10 mouse cellular contexts compared by ENCODE assay signal in the genomic region with DNA sequence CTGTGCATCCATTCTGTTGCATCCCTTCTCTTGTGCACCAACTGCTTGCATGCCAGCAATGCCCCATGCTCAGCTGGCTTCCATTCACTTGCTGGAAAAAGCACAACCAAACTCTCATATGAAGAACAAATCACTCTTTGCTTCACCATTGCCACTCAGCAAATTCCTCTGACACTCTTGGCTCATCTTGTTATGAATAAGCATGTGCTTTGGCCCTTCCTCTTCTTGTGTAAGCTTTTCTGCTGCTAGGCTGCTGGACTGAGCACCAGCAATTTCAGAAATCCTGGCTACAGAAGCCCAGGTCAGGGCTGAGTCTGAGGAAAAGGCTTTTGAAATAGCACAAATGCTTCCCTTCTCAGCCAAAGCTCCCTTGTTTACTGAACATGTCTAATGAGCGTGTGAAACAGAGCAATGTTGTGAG. TPM values are rescaled to one million over a fixed set of nuclear protein-coding genes. Genes with fewer than 3 reads are reported as not detected.
DNase-seq lines count a peak whose midpoint lies in the region; ATAC-seq lines count a peak whose summit lies in the region.
"Had no signal": no experiment of that assay in that cellular context is flagged by ENCODE, and none has a peak within 500 bp of the region (broad histone marks: within the 10 kb centered on the region; RNA-seq: fewer than 3 reads in every experiment).

No protein-coding gene starts in this region.

- H3K36me3 ChIP-seq in heart, embryonic 11.5 days (ENCODE audit: control insufficient read depth, insufficient read depth, low read length): no peaks in the 10 kb centered on the region
- H3K36me3 ChIP-seq: liver, embryonic 15.5 days had no signal

- H3K4me1 ChIP-seq in heart, embryonic 11.5 days (ENCODE audit: control insufficient read depth, insufficient read depth, low read length): 0 out of 2 replicates have a peak, but pooled peaks cover 2% of the 10 kb centered on the region
- H3K4me1 ChIP-seq: liver, embryonic 15.5 days had no signal

- no peak overlapping the region for H3K4me3 ChIP-seq in heart, embryonic 11.5 days (ENCODE audit: low read depth, low read length)
- H3K4me3 ChIP-seq: liver, embryonic 15.5 days had no signal

- no peak for ATAC-seq in heart, embryonic 11.5 days (replicated peaks; ENCODE audit: insufficient number of reproducible peaks, low FRiP score, low TSS enrichment)

- DNase-seq in heart, adult 8-10 months (ENCODE audit: low spot score): peak; percentile 34
- peak; percentile 78 for DNase-seq in NIH3T3 (ENCODE audit: low read depth)
- peak; percentile 30 to 52 for DNase-seq in cerebellum, postnatal 25 days
- DNase-seq in layer of hippocampus, postnatal 36 days: peak; percentile 12 to 19
- no peak for DNase-seq in embryo, embryonic 10 days (ENCODE audit: low spot score)
- DNase-seq in right cerebral cortex, adult 2 months (ENCODE audit: low spot score in 2 of 2): no peak
- no peak for DNase-seq in frontal cortex, postnatal 10 days (ENCODE audit: low spot score in 2 of 2)
- DNase-seq: embryo, embryonic 11 days had no signal

- H3K27ac ChIP-seq in heart, embryonic 11.5 days (ENCODE audit: low read depth, low read length): no peak overlapping the region
- H3K27ac ChIP-seq: liver, embryonic 15.5 days had no signal

- H3K4me2 ChIP-seq in heart, embryonic 11.5 days: no peak overlapping the region
- H3K4me2 ChIP-seq: liver, embryonic 15.5 days had no signal

- no peak overlapping the region for H3K9ac ChIP-seq in heart, embryonic 11.5 days (ENCODE audit: low read depth, low read length)
- H3K9ac ChIP-seq: liver, embryonic 15.5 days had no signal

- 63% methylated on average over 1 of the region's 1 CpGs for WGBS in heart, embryonic 11.5 days (ENCODE audit: insufficient replicate concordance)

- no peaks in the 10 kb centered on the region for H3K9me3 ChIP-seq in heart, embryonic 11.5 days (replicated peaks; ENCODE audit: control insufficient read depth, low read length)
- H3K9me3 ChIP-seq: liver, embryonic 15.5 days had no signal

- H3K27me3 ChIP-seq in heart, embryonic 11.5 days (ENCODE audit: control insufficient read depth, insufficient read depth, low read length): no peaks in the 10 kb centered on the region

RNA-seq across cellular contexts. Expression of gene Tanc2, which starts 22.6 kb away (rescaled TPM):
- 10 to 100 TPM; 10.3 to 15.8 (median 12.1) TPM for total RNA-seq in heart, adult 8-10 months (2022)
- polyA plus RNA-seq in heart, embryonic 11.5 days (2014; fragmentation: Nextera tagmentation; extraction: Ambion mirVana): 23.2 and 24.8 TPM in 2 replicates
- 100 to 1,000 TPM; 145 to 164 TPM for total RNA-seq in layer of hippocampus, postnatal 36 days (2021)

Comparison
In these comparisons a context has a peak if more than half of its experiments do, and no peak if none do; other contexts are left out.
1. DNase-seq: peak in heart, adult 8-10 months (single experiment), NIH3T3 (single experiment), cerebellum, postnatal 25 days (2 of 2) and layer of hippocampus, postnatal 36 days (2 of 2); none in embryo, embryonic 10 days (single experiment), right cerebral cortex, adult 2 months (0 of 2) and frontal cortex, postnatal 10 days (0 of 2).
2. RNA of gene Tanc2, which starts 22.6 kb away (total RNA-seq): 145 to 164 TPM in layer of hippocampus, postnatal 36 days; 10.3 to 15.8 TPM in heart, adult 8-10 months; every median in the first group is over 4 times any median in the second.